Mouse (Mus musculus): ENCODE results near the gene Fam163a. TPM values are rescaled to one million over a fixed set of nuclear protein-coding genes. Genes with fewer than 3 reads are reported as not detected.
"Not testable (repeated sequence)": the region's sequence is repeated elsewhere in the genome, so short reads cannot be mapped to it uniquely, and the experiment has no call there.

The Fam163a gene
- total RNA-seq (2012; rRNA removed) (not detected in 2 replicates), polyA plus RNA-seq (2012; ENCODE audit: insufficient read depth in 1 of 2, insufficient read length in 2 of 2, low read depth in 1 of 2, low replicate concordance in 2 of 2, missing spikeins in 1 of 2) (not detected)

DNA sequence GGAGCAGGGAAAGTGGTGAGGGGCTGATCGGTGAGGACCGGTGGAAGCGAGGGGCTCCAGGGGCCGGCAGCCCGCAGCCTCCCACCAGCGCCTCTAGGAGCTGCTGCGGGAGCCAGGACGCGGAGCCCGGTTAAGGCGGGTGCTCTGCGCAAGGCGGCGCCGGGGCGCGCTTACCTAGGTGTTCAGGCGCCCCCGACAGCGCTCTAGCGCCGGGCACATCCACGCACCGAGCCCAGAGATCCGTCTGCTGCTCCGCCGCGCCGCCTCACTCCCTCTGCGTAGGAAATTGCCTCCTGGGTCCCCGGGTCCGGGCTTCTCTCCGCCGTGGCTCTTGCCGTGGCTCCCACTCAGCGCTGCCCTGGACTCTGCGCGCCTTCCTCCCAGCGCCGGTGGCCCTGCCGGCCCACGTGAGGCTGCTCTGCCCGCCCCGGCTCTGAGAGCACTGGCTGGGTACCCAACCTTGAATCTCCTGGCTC lies at the start of gene Fam163a:
Gene Fam163a, minus strand, starts transcription at position 371 of the 476 bp plus-strand sequence.
- Histone ChIP-seq H3K27me3 (ENCODE audit: control insufficient read depth in 1 of 2, insufficient read depth in 2 of 2, low read length in 2 of 2) (no peaks in the 10 kb centered on the region; a peak in 1 of 4 replicates), H3K9me3 (replicated peaks; ENCODE audit: insufficient read depth, low read length) (no peaks in the 10 kb centered on the region), H3K79me2 (ENCODE audit: control insufficient read depth, insufficient read depth, low read length, poor library complexity) (no peaks in the 10 kb centered on the region), H3K36me3 (ENCODE audit: control insufficient read depth in 1 of 2, insufficient read depth in 2 of 2, low read length in 2 of 2) (no peaks in the 10 kb centered on the region), H3K4me1 (ENCODE audit: control insufficient read depth in 1 of 2, insufficient read depth in 2 of 2, low read length in 2 of 2) (no peaks in the 10 kb centered on the region), H3K27ac (ENCODE audit: control insufficient read depth, low read depth, low read length) (no peak within 1 kb of the TSS), H3K4me3 (ENCODE audit: control insufficient read depth in 1 of 2, insufficient read depth in 1 of 2, low read depth in 2 of 2, low read length in 2 of 2) (no peak within 1 kb of the TSS), H3K9ac (ENCODE audit: control insufficient read depth, low read depth, low read length, poor library complexity, severe bottlenecking) (no peak within 1 kb of the TSS)
- no peak for DNase-seq (ENCODE audit: low read depth, low spot score)
- TF ChIP-seq MEF2A (IDR thresholded peaks at IDR 0.05; ENCODE audit: extremely low read depth, insufficient replicate concordance, low read depth, low read length, poor library complexity, severe bottlenecking) (no peak), ZNF384 (IDR thresholded peaks at IDR 0.05; ENCODE audit: low read depth, low read length) (no peak), ETS1 (IDR thresholded peaks at IDR 0.05; ENCODE audit: low read depth, low read length) (no peak), NELFE (IDR thresholded peaks at IDR 0.05; ENCODE audit: low read depth, low read length) (no peak), MAFK (IDR thresholded peaks at IDR 0.05; ENCODE audit: borderline replicate concordance, low read depth, low read length) (no peak), MAZ (IDR thresholded peaks at IDR 0.05; ENCODE audit: low read depth, low read length) (no peak), MAX (IDR thresholded peaks at IDR 0.05; ENCODE audit: low read length) (no peak), ZMIZ1 (IDR thresholded peaks at IDR 0.05; ENCODE audit: low read depth, low read length) (no peak), GATA1 (IDR thresholded peaks at IDR 0.05; ENCODE audit: low read depth, low read length) (no peak), USF2 (IDR thresholded peaks at IDR 0.05; ENCODE audit: borderline replicate concordance in 1 of 2, insufficient read depth in 1 of 2, low read depth in 1 of 2, low read length in 2 of 2) (no peak), GABPA (IDR thresholded peaks at IDR 0.05; ENCODE audit: low read depth, low read length) (no peak), RCOR1 (IDR thresholded peaks at IDR 0.05; ENCODE audit: low read depth, low read length) (no peak), TAL1 (IDR thresholded peaks at IDR 0.05; ENCODE audit: low read length) (no peak), ZC3H11A (IDR thresholded peaks at IDR 0.05; ENCODE audit: low read depth, low read length) (no peak)

GRCm38 (mm10) chr1:156251096-156251495 lies 46.3 kb upstream of the Fam163a start:
- not testable (repeated sequence) for DNase-seq (ENCODE audit: low read depth, low spot score); H3K36me3 ChIP-seq (ENCODE audit: control insufficient read depth in 1 of 2, insufficient read depth in 2 of 2, low read length in 2 of 2); H3K79me2 ChIP-seq (ENCODE audit: control insufficient read depth, insufficient read depth, low read length, poor library complexity); H3K27me3 ChIP-seq (ENCODE audit: control insufficient read depth in 1 of 2, insufficient read depth in 2 of 2, low read length in 2 of 2); H3K4me1 ChIP-seq (ENCODE audit: control insufficient read depth in 1 of 2, insufficient read depth in 2 of 2, low read length in 2 of 2); H3K9ac ChIP-seq (ENCODE audit: control insufficient read depth, low read depth, low read length, poor library complexity, severe bottlenecking); H3K4me3 ChIP-seq (ENCODE audit: control insufficient read depth in 1 of 2, insufficient read depth in 1 of 2, low read depth in 2 of 2, low read length in 2 of 2); H3K9me3 ChIP-seq (replicated peaks; ENCODE audit: insufficient read depth, low read length); H3K27ac ChIP-seq (ENCODE audit: control insufficient read depth, low read depth, low read length)

GRCm38 (mm10) chr1:156247893-156248292 lies 43.1 kb upstream of the Fam163a start:
- H3K4me3 ChIP-seq (ENCODE audit: control insufficient read depth in 1 of 2, insufficient read depth in 1 of 2, low read depth in 2 of 2, low read length in 2 of 2) = no peak overlapping the region
- H3K79me2 ChIP-seq (ENCODE audit: control insufficient read depth, insufficient read depth, low read length, poor library complexity) = no peaks in the 10 kb centered on the region
- H3K27ac ChIP-seq (ENCODE audit: control insufficient read depth, low read depth, low read length) = no peak overlapping the region
- H3K9ac ChIP-seq (ENCODE audit: control insufficient read depth, low read depth, low read length, poor library complexity, severe bottlenecking) = no peak overlapping the region
- no peak for DNase-seq (ENCODE audit: low read depth, low spot score)
- H3K4me1 ChIP-seq (ENCODE audit: control insufficient read depth in 1 of 2, insufficient read depth in 2 of 2, low read length in 2 of 2) = no peaks in the 10 kb centered on the region
- no peak for TF ChIP-seq NRF1 (IDR thresholded peaks at IDR 0.05; ENCODE audit: insufficient read depth, low read depth, low read length, poor library complexity, severe bottlenecking)
- no peak for TF ChIP-seq ZKSCAN1 (IDR thresholded peaks at IDR 0.05; ENCODE audit: low read depth, low read length)
- no peak for TF ChIP-seq UBTF (IDR thresholded peaks at IDR 0.05; ENCODE audit: borderline replicate concordance, insufficient read depth, low read depth, low read length)
- TF ChIP-seq ZNF384 (IDR thresholded peaks at IDR 0.05; ENCODE audit: low read depth, low read length) = no peak
- H3K9me3 ChIP-seq (replicated peaks; ENCODE audit: insufficient read depth, low read length) = no peaks in the 10 kb centered on the region
- no peaks in the 10 kb centered on the region for H3K36me3 ChIP-seq (ENCODE audit: control insufficient read depth in 1 of 2, insufficient read depth in 2 of 2, low read length in 2 of 2)
- H3K27me3 ChIP-seq (ENCODE audit: control insufficient read depth in 1 of 2, insufficient read depth in 2 of 2, low read length in 2 of 2) = no peaks in the 10 kb centered on the region
